Mouse (Mus musculus) MEL (cell line): ENCODE measurements at regions not wholly inside any gene's neighbourhood (a gene's known extent, or its start where the extent isn't known, plus 50 kb on each side); places are given as distances from the start of the nearest gene placed in this dataset.

Experiments
- DNase-seq: peaks from one replicate; pipeline ENCODE4 v3.0.0; 2011; ENCODE audit warnings: low read depth, low spot score
- H3K27ac ChIP-seq: 2 replicates; pipeline ENCODE4 v1.5.1; 2012; ENCODE audit warnings: low read depth, mild to moderate bottlenecking, control low read depth, low read length, moderate library complexity; ENCODE audit not compliant: control insufficient read depth
- H3K27me3 ChIP-seq, 2 experiments: fragments of 150-350 bp in 1 of 2; sonication (generic) in 1 of 2; 2 replicates each; pipeline ENCODE4 v1.6.1; 2012; ENCODE audit warnings: low read length in 2 of 2, mild to moderate bottlenecking in 2 of 2, improper control_type of control experiment in 1 of 2, moderate library complexity in 1 of 2; ENCODE audit not compliant: insufficient read depth in 2 of 2, control insufficient read depth in 1 of 2
- H3K36me3 ChIP-seq, 2 experiments: 2 replicates each; pipeline ENCODE4 v1.6.1; 2012 to 2014; ENCODE audit warnings: low read length in 2 of 2, improper control_type of control experiment in 1 of 2, inconsistent platforms in 1 of 2, mild to moderate bottlenecking in 1 of 2; ENCODE audit not compliant: insufficient read depth in 2 of 2, control insufficient read depth in 1 of 2
- H3K4me1 ChIP-seq, 2 experiments: fragments of 150-350 bp in 1 of 2; sonication (generic) in 1 of 2; 2 replicates each; pipeline ENCODE4 v1.6.1; 2012; ENCODE audit warnings: low read length in 2 of 2, improper control_type of control experiment in 1 of 2, mild to moderate bottlenecking in 1 of 2; ENCODE audit not compliant: insufficient read depth in 2 of 2, control insufficient read depth in 1 of 2
- H3K4me3 ChIP-seq, 2 experiments: fragments of 150-350 bp in 1 of 2; sonication (generic) in 1 of 2; 2 replicates each; pipeline ENCODE4 v1.5.1; 2012; ENCODE audit warnings: low read depth in 2 of 2, low read length in 2 of 2, mild to moderate bottlenecking in 2 of 2, moderate library complexity in 2 of 2, control low read depth in 1 of 2, improper control_type of control experiment in 1 of 2; ENCODE audit not compliant: control insufficient read depth in 1 of 2, insufficient read depth in 1 of 2
- H3K79me2 ChIP-seq: 2 replicates; pipeline ENCODE4 v1.6.1; 2012; ENCODE audit warnings: mild to moderate bottlenecking, low read length, moderate library complexity; ENCODE audit not compliant: control insufficient read depth, poor library complexity, insufficient read depth
- H3K9ac ChIP-seq: 2 replicates; pipeline ENCODE4 v1.6.1; 2012; ENCODE audit warnings: low read depth, mild to moderate bottlenecking, control low read depth, low read length, moderate library complexity; ENCODE audit not compliant: control insufficient read depth, poor library complexity, severe bottlenecking
- H3K9me3 ChIP-seq: fragments of 150-350 bp; sonication (generic); replicated peaks from 2 replicates; pipeline ENCODE4 v1.6.1; 2012; ENCODE audit warnings: mild to moderate bottlenecking, low read length, improper control_type of control experiment, moderate library complexity; ENCODE audit not compliant: insufficient read depth
- CHD1 ChIP-seq: IDR thresholded peaks from 2 replicates; pipeline ENCODE4 v1.6.1; 2012; ENCODE audit warnings: low read depth, mild to moderate bottlenecking, inconsistent platforms, low read length, improper control_type of control experiment
- CTCF ChIP-seq, 3 experiments: IDR thresholded peaks in 2 of 3; conservative IDR thresholded peaks in 1 of 3; 2 replicates each; pipeline ENCODE4 v1.5.1; 2011 to 2012; ENCODE audit warnings: low read length in 3 of 3, low read depth in 2 of 3, mild to moderate bottlenecking in 2 of 3, improper control_type of control experiment in 1 of 3, inconsistent platforms in 1 of 3, mixed read lengths in 1 of 3, moderate library complexity in 1 of 3; ENCODE audit not compliant: control insufficient read depth in 1 of 3, insufficient read depth in 1 of 3, poor library complexity in 1 of 3, severe bottlenecking in 1 of 3
- EP300 ChIP-seq, 2 experiments: IDR thresholded peaks; 2 replicates each; pipeline ENCODE4 v1.6.1; 2011; ENCODE audit warnings: improper control_type of control experiment in 2 of 2, low read length in 2 of 2, low read depth in 1 of 2, mild to moderate bottlenecking in 1 of 2
- HCFC1 ChIP-seq: IDR thresholded peaks from 2 replicates; pipeline ENCODE4 v1.6.1; 2012; ENCODE audit warnings: low read depth, mild to moderate bottlenecking, inconsistent platforms, low read length, improper control_type of control experiment, moderate library complexity
- MAX ChIP-seq: IDR thresholded peaks from 2 replicates; pipeline ENCODE4 v1.6.1; 2011; ENCODE audit warnings: low read length, improper control_type of control experiment
- MYB ChIP-seq: IDR thresholded peaks from 2 replicates; pipeline ENCODE4 v1.6.1; 2011; ENCODE audit warnings: mild to moderate bottlenecking, low read depth, low read length, improper control_type of control experiment
- NELFE ChIP-seq: IDR thresholded peaks from 2 replicates; pipeline ENCODE4 v1.6.1; 2011; ENCODE audit warnings: low read depth, low read length, improper control_type of control experiment
- NRF1 ChIP-seq: IDR thresholded peaks from 2 replicates; pipeline ENCODE4 v1.6.1; 2014; ENCODE audit warnings: low read depth, mild to moderate bottlenecking, inconsistent platforms, low read length, improper control_type of control experiment, moderate library complexity; ENCODE audit not compliant: poor library complexity, insufficient read depth, severe bottlenecking
- POLR2A ChIP-seq, 2 experiments: IDR thresholded peaks; 2 replicates each; pipeline ENCODE4 v1.6.1; 2011 to 2012; ENCODE audit warnings: low read length in 2 of 2, mild to moderate bottlenecking in 2 of 2, control low read depth in 1 of 2, improper control_type of control experiment in 1 of 2, low read depth in 1 of 2, moderate library complexity in 1 of 2; ENCODE audit not compliant: control insufficient read depth in 1 of 2, insufficient read depth in 1 of 2, poor library complexity in 1 of 2
- POLR2AphosphoS2 ChIP-seq: IDR thresholded peaks from 2 replicates; pipeline ENCODE4 v1.6.1; 2011; ENCODE audit warnings: low read length, improper control_type of control experiment
- RAD21 ChIP-seq: IDR thresholded peaks from 2 replicates; pipeline ENCODE4 v1.6.1; 2011; ENCODE audit warnings: mild to moderate bottlenecking, low read depth, low read length, improper control_type of control experiment
- TAL1 ChIP-seq: IDR thresholded peaks from 2 replicates; pipeline ENCODE4 v1.6.1; 2012; ENCODE audit warnings: mild to moderate bottlenecking, inconsistent platforms, low read length, moderate library complexity, mixed read lengths
- USF1 ChIP-seq: IDR thresholded peaks from 2 replicates; pipeline ENCODE4 v1.6.1; 2014; ENCODE audit warnings: low read depth, mild to moderate bottlenecking, inconsistent platforms, low read length, improper control_type of control experiment, moderate library complexity
- ZC3H11A ChIP-seq: IDR thresholded peaks from 2 replicates; pipeline ENCODE4 v1.6.1; 2012; ENCODE audit warnings: low read depth, mild to moderate bottlenecking, inconsistent platforms, low read length, improper control_type of control experiment
- ZNF384 ChIP-seq: IDR thresholded peaks from 2 replicates; pipeline ENCODE4 v1.6.1; 2012; ENCODE audit warnings: low read depth, mild to moderate bottlenecking, inconsistent platforms, low read length, improper control_type of control experiment

GRCm38 (mm10) chr16:85966892-85967444 lies 65.3 kb upstream of the Adamts5 start:
- no peaks in the 10 kb centered on the region for H3K27me3 ChIP-seq
- TF ChIP-seq NELFE (no peak), RAD21 (no peak), CHD1 (no peak), NRF1 (no peak), ZC3H11A (no peak), HCFC1 (no peak), POLR2AphosphoS2 (no peak), MAX (no peak), ZNF384 (no peak), MYB (no peak), USF1 (no peak), CTCF (IDR thresholded peaks at IDR 0.05 in 2 of 3, conservative IDR thresholded peaks at IDR 0.05 in 1 of 3; ENCODE audit: control insufficient read depth in 1 of 3, insufficient read depth in 1 of 3, low read depth in 2 of 3, low read length in 3 of 3, poor library complexity in 1 of 3, severe bottlenecking in 1 of 3) (no peak), EP300 (IDR thresholded peaks at IDR 0.05; ENCODE audit: low read depth in 1 of 2, low read length in 2 of 2) (no peak), POLR2A (IDR thresholded peaks at IDR 0.05; ENCODE audit: control insufficient read depth in 1 of 2, insufficient read depth in 1 of 2, low read depth in 1 of 2, low read length in 2 of 2, poor library complexity in 1 of 2) (no peak), TAL1 (no peak)
- H3K4me1 ChIP-seq = no peaks in the 10 kb centered on the region
- H3K36me3 ChIP-seq = no peaks in the 10 kb centered on the region
- no peak overlapping the region for H3K27ac ChIP-seq
- no peak overlapping the region for H3K4me3 ChIP-seq
- H3K9me3 ChIP-seq = no peaks in the 10 kb centered on the region
- no peaks in the 10 kb centered on the region for H3K79me2 ChIP-seq
- DNase-seq = no peak
- no peak overlapping the region for H3K9ac ChIP-seq

- H3K27me3 ChIP-seq = no peaks in the 10 kb centered on the region
- H3K9ac ChIP-seq = no peak overlapping the region
- no peaks in the 10 kb centered on the region for H3K9me3 ChIP-seq
- H3K4me1 ChIP-seq = no peaks in the 10 kb centered on the region
- no peaks in the 10 kb centered on the region for H3K79me2 ChIP-seq
- TF ChIP-seq CHD1 = no peak
- no peak for TF ChIP-seq ZNF384
- DNase-seq = no peak
- no peaks in the 10 kb centered on the region for H3K36me3 ChIP-seq
- no peak overlapping the region for H3K27ac ChIP-seq
- no peak overlapping the region for H3K4me3 ChIP-seq
Measured at GRCm38 (mm10) chr16:85966251-85966650, 64.6 kb upstream of the Adamts5 start.
